Mouse (Mus musculus) G1E (cell line): ENCODE measurements around the gene Plxna2. TPM values are rescaled to one million over a fixed set of nuclear protein-coding genes. Genes with fewer than 3 reads are reported as not detected.

Experiments used
- ATAC-seq: 2 replicates; pipeline ENCODE4 v1.8.0; 2016; ENCODE audit warnings: mild to moderate bottlenecking; ENCODE audit not compliant: insufficient number of reproducible peaks, poor library complexity, low FRiP score, severe bottlenecking; ENCODE audit errors: extremely low read depth
- DNase-seq: peaks from one replicate; pipeline ENCODE4 v3.0.0; 2012; ENCODE audit warnings: low spot score
- H3K27me3 ChIP-seq: 2 replicates; pipeline ENCODE4 v1.6.1; 2012; ENCODE audit warnings: mild to moderate bottlenecking, low read length, inconsistent platforms; ENCODE audit not compliant: insufficient read depth
- H3K36me3 ChIP-seq: replicated peaks from 2 replicates; pipeline ENCODE3; 2012; ENCODE audit warnings: mild to moderate bottlenecking, inconsistent platforms
- H3K4me1 ChIP-seq: 2 replicates; pipeline ENCODE4 v1.6.1; 2012; ENCODE audit warnings: low read depth, low read length, inconsistent platforms, mixed read lengths; ENCODE audit not compliant: insufficient read depth
- H3K4me3 ChIP-seq: 2 replicates; pipeline ENCODE4 v1.5.1; 2012; ENCODE audit warnings: low read depth, mild to moderate bottlenecking, inconsistent platforms, low read length, moderate library complexity, mixed read lengths
- H3K9me3 ChIP-seq: replicated peaks from 2 replicates; pipeline ENCODE4 v1.6.1; 2012; ENCODE audit warnings: inconsistent platforms
- CTCF ChIP-seq: IDR thresholded peaks from 2 replicates; pipeline ENCODE4 v1.5.1; 2012; ENCODE audit warnings: low read depth, low read length, inconsistent platforms, mixed read lengths
- GATA1 ChIP-seq: IDR thresholded peaks from 2 replicates; pipeline ENCODE4 v1.6.1; 2012; ENCODE audit warnings: borderline replicate concordance, low read length, inconsistent platforms, mixed read lengths
- GATA2 ChIP-seq: IDR thresholded peaks from 2 replicates; pipeline ENCODE4 v1.6.1; 2012; ENCODE audit warnings: low read depth, low read length, inconsistent platforms, borderline replicate concordance
- POLR2AphosphoS5 ChIP-seq: IDR thresholded peaks from 2 replicates; pipeline ENCODE4 v1.6.1; 2012; ENCODE audit warnings: low read depth, low read length, inconsistent platforms; ENCODE audit not compliant: insufficient replicate concordance
- TAL1 ChIP-seq: conservative IDR thresholded peaks from 2 replicates; pipeline ENCODE4 v1.6.1; 2012; ENCODE audit warnings: low read depth, low read length, inconsistent platforms, mixed read lengths
- polyA plus RNA-seq: library from polyadenylated mRNA; stranded (reverse); fragments of >175 nt; gene quantifications from 2 replicates; pipeline ENCODE4 v1.2.3, GENCODE M21; 2012
- total RNA-seq, 2 experiments: library from RNA; stranded (forward) in 1 of 2; stranded (reverse) in 1 of 2; fragments of 200-1000 nt in 1 of 2; fragments of >200 nt in 1 of 2; fragmentation: Nextera tagmentation in 1 of 2; gene quantifications; 2 replicates each; pipeline ENCODE4 v1.2.3; 2014 to 2017

Plxna2 gene
- total and polyA plus RNA-seq, 3 experiments: 0.08 to 0.38 TPM; not detected in 1

GRCm38 (mm10) chr1:194793226-194793924, 175.4 kb downstream of the Plxna2 start:
- Histone ChIP-seq H3K4me3 (no peak overlapping the region), H3K36me3 (no peaks in the 10 kb centered on the region), H3K27me3 (peaks cover 2% of the 10 kb centered on the region; the same call in 1 of the 2 replicates), H3K9me3 (no peaks in the 10 kb centered on the region), H3K4me1 (no peaks in the 10 kb centered on the region)
- DNase-seq (no peak), ATAC-seq (no peak)
- TF ChIP-seq POLR2AphosphoS5 (no peak), TAL1 (no peak), GATA1 (no peak), CTCF (no peak), GATA2 (no peak)

GRCm38 (mm10) chr1:194795316-194795715, 177.3 kb downstream of the Plxna2 start:
- no peak for TF ChIP-seq GATA2
- TF ChIP-seq TAL1: no peak
- no peak for TF ChIP-seq POLR2AphosphoS5
- no peak for TF ChIP-seq GATA1
- TF ChIP-seq CTCF: no peak
- no peaks in the 10 kb centered on the region for H3K9me3 ChIP-seq
- H3K36me3 ChIP-seq: no peaks in the 10 kb centered on the region
- H3K4me3 ChIP-seq: no peak overlapping the region
- no peaks in the 10 kb centered on the region for H3K4me1 ChIP-seq
- ATAC-seq (no peak), DNase-seq (no peak)
- peaks cover 2% of the 10 kb centered on the region; the same call in 1 of the 2 replicates for H3K27me3 ChIP-seq

- ATAC-seq (no peak), DNase-seq (no peak)
- H3K27me3 ChIP-seq: peaks cover 2% of the 10 kb centered on the region; the same call in 1 of the 2 replicates
- no peaks in the 10 kb centered on the region for H3K36me3 ChIP-seq
- no peaks in the 10 kb centered on the region for H3K9me3 ChIP-seq
- TF ChIP-seq CTCF (no peak), GATA2 (no peak), GATA1 (no peak), TAL1 (no peak)
- no peak overlapping the region for H3K4me3 ChIP-seq
- no peaks in the 10 kb centered on the region for H3K4me1 ChIP-seq
These were observed 179.8 kb downstream of the Plxna2 start for GRCm38 (mm10) chr1:194797843-194798242.

- Histone ChIP-seq H3K9me3 (no peaks in the 10 kb centered on the region), H3K4me3 (no peak overlapping the region), H3K36me3 (no peaks in the 10 kb centered on the region), H3K4me1 (no peaks in the 10 kb centered on the region), H3K27me3 (peaks cover 2% of the 10 kb centered on the region; the same call in 1 of the 2 replicates)
- no peak for TF ChIP-seq POLR2AphosphoS5
- no peak for TF ChIP-seq GATA2
- no peak for TF ChIP-seq GATA1
- no peak for TF ChIP-seq TAL1
- no peak for TF ChIP-seq CTCF
- no peak for DNase-seq
- no peak for ATAC-seq
These were observed 180.5 kb downstream of the Plxna2 start for GRCm38 (mm10) chr1:194798511-194798910.

- H3K4me3 ChIP-seq: no peak overlapping the region
- no peak for TF ChIP-seq GATA2
- TF ChIP-seq TAL1: no peak
- no peak for TF ChIP-seq CTCF
- no peak for TF ChIP-seq GATA1
- H3K36me3 ChIP-seq: no peaks in the 10 kb centered on the region
- H3K9me3 ChIP-seq: no peaks in the 10 kb centered on the region
- H3K27me3 ChIP-seq: 0 out of 2 replicates have a peak, but pooled peaks cover 2% of the 10 kb centered on the region
- ATAC-seq: no peak
- DNase-seq: no peak
- H3K4me1 ChIP-seq: no peaks in the 10 kb centered on the region
These were observed 190.2 kb downstream of the Plxna2 start for GRCm38 (mm10) chr1:194808261-194808660.

- no peak for ATAC-seq
- Histone ChIP-seq H3K4me1 (no peaks in the 10 kb centered on the region), H3K27me3 (0 out of 2 replicates have a peak, but pooled peaks cover 2% of the 10 kb centered on the region), H3K4me3 (no peak overlapping the region), H3K9me3 (no peaks in the 10 kb centered on the region), H3K36me3 (no peaks in the 10 kb centered on the region)
- DNase-seq: no peak
- no peak for TF ChIP-seq TAL1
- TF ChIP-seq POLR2AphosphoS5: no peak
- no peak for TF ChIP-seq GATA2
- no peak for TF ChIP-seq GATA1
- TF ChIP-seq CTCF: no peak
These were observed 190.7 kb downstream of the Plxna2 start for GRCm38 (mm10) chr1:194808681-194809080.

- ATAC-seq (no peak), DNase-seq (no peak)
- Histone ChIP-seq H3K36me3 (no peaks in the 10 kb centered on the region), H3K4me1 (no peaks in the 10 kb centered on the region), H3K27me3 (0 out of 2 replicates have a peak, but pooled peaks cover 2% of the 10 kb centered on the region), H3K4me3 (no peak overlapping the region), H3K9me3 (no peaks in the 10 kb centered on the region)
- TF ChIP-seq CTCF (no peak), GATA1 (no peak)
These were observed 191.6 kb downstream of the Plxna2 start for GRCm38 (mm10) chr1:194809600-194809999.
